Mouse (Mus musculus) gastrocnemius, adult 18-20 months (tissue): Measurements from ENCODE around the gene Hba-a2. TPM values are rescaled to one million over a fixed set of nuclear protein-coding genes. Genes with fewer than 3 reads are reported as not detected.
A peak's percentile ranks its signal among the peaks of the same experiment; 100 is the strongest.

Source experiments
- DNase-seq: peaks from one replicate; pipeline ENCODE4 v3.0.0; 2021; ENCODE audit warnings: low spot score
- total RNA-seq, 2 experiments: library from RNA; stranded (reverse); gene quantifications; 2 replicates each; pipeline ENCODE4 v1.2.3; 2021

The Hba-a2 gene
- total RNA-seq, 2 experiments from 2014 or later: 266 to 304 TPM

DNA sequence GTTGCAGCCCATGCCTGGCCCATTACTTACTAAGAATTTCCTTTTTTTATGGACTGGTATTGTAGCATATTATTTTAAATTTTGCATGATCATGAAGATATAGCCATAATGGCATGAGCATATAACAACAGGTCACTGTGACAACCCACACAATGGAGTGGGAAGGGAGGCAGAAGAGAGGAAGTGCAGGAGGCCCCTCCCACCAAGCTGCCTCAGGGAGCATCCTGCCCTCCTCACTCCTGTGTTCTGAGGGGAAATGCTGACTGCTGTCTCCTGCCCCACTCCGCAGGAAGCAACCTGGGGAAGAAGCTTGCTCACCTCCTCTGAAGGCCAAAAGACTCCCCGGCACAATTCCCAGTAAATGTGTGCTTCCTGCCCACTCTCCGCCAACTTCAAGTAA, 13.6 kb downstream of the Hba-a2 start:
- DNase-seq: no peak

DNA sequence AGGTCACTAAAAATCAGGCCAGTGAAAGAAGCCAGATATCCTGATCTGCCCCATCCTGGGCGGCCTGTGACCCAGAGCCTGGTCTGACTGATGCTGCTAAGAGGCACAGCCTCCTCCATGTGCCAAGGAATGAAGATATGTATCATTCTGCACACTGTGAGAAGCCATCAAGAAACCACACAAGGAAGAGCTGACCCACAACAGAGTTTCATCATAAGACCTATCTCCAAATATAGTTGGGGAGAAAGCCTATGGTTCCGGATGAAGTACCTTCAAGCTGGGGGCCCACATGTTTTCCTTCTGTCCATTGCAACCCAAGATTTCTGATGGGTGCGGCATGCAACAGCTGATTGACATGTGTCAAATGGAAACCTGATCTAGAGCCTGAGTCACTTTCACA, 19.7 kb downstream of the Hba-a2 start:
- no peak for DNase-seq

DNA sequence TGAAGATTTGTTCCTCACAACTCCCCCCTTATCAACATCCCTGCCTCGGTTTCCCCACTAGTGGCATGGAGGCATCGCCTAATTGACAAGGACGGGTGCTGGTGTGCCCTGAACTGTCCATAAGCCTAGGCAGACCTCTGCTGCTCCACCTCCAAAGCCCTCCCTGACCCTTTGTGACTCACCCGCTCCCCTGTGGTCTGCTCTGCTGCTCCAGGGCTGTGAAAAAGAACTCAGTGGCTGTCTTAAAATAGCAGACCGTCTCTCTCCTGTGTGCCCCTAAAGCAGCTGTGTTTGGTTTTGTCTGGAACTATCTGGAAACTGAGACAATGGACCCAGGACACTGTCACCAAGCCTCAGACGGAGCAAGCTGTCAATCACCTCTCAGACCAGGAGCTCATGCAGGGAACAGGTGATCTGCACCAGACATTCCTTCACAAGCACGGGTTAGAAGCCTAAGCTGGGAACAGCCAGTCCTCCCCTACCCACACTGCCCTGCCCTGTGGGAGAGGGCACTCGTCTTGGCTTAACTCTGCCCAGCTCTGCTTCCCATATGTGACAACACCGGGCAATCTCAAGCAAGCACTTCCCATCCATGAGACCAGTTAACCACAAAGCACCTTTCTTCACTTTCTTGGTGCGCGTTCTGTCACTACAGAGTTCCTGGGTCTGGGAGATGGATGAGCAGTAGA, 24.4 kb downstream of the Hba-a2 start:
- no peak for DNase-seq

DNA sequence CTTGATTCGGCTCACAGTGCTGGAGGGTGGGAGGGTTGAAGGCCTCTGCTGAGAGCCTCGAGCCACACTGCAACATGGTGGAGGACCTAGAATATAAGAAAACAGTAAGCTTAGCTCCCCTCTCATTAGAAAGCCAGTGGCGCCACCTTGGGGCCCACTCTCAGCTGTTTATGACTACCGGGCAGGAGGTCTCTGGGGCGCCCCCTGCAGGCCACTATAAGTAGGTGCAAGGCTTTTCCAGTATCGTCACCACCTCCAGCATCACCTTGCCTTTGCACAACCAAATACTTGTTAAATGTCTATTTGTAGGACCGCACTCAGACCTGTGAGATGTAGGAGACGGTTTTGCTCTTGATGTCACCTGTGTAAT, 24.9 kb downstream of the Hba-a2 start:
- peak; percentile 45 for DNase-seq

DNA sequence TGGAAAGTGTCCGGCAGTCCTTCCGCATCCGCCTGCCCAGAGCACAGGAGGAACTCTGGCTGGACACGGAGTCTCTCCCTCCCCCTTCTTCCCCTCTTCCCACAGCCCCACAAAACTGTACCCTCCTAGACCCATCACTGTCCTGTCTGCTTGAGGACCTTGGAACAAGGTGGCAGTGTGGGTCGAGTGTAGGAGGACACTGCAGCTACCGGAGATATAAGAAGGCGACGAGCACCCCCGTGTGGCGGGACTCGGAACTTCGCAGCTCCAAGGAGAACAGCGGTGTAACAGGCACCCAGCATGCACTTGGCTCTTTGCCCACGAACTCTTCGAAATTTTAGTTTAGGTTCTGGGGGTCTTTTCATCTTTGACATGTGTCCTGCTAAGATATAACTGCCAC, 28.3 kb downstream of the Hba-a2 start:
- DNase-seq: peak; percentile 86

DNA sequence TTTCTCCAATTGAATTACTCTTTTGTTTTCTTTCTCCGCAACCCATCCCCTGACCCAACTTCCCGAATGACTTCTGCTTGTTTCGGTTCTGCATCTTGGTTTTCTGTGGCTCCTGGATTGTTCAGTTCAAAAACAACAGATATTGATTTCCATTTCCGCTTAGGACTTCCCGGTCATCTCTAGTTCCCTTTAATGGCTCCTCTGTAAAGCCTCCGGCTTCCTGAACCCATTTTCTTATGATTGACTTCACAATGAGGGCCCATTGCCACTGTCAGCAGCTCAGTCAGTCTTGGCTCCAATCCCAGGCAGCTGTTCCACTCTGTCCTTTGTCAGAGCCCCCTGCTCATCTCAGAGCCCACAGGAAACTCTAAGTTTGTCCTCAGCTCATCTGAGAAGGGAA, 34.8 kb downstream of the Hba-a2 start:
- no peak for DNase-seq

DNA sequence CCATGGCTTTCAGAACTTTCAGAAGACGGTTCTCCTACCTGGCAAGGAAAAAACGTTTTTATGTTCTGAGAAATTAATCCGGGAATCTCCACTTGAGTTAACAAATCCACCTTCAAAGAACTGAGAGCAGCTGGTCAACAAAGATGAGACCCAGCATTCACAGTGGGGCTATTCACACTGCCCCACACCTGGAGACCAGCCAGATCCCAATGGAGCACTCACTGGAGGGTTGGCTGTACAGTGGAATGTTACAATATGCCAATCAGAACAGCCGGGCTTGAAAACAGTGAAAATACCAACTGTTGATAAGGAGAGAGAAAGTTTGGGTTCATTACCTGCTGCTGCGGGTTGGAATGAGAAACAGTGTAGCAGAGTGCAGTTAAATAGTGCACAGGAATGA, 35.6 kb downstream of the Hba-a2 start:
- DNase-seq: no peak

DNA sequence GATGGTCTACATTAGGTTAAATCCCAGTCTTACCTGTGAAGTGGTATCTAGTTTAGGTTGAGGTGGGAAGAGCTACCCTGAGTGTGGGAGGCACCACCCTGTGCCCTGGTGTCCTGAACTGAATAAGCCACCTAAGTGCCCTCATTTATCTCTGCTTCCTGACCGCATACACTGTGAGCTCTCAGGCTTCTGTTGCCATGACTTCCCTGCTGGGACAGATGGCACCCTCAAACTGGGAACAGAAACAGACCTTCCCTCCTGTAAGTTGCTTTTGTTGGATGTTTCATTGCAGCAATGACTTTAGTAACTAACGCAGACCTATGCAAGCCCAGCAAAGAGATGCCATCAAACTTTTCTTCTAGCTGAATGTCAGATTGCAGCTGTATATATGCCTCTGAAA, 36.9 kb downstream of the Hba-a2 start:
- no peak for DNase-seq

DNA sequence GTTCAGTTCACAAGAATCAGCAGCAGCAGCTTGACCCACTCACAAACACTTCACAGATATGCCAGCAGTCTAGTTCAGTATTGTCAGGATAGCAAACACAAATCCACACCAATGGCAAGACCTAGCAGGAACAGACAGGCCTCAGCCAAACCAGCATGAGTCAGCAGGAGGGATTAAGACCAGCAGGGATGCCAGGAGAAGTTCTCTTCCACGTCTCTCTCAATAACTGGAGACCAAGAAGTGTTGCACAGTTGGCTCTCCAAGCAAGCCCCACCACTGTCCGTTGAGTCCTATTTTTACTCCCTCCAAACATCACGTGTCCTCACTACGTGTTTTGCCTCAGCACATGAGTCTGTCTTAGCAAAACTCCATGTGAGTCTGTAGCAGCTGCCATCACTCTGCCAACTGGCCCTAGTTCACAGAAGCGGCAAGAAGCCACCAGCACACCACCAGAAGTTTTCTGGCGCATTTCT, 40.2 kb downstream of the Hba-a2 start:
- DNase-seq: no peak

DNA sequence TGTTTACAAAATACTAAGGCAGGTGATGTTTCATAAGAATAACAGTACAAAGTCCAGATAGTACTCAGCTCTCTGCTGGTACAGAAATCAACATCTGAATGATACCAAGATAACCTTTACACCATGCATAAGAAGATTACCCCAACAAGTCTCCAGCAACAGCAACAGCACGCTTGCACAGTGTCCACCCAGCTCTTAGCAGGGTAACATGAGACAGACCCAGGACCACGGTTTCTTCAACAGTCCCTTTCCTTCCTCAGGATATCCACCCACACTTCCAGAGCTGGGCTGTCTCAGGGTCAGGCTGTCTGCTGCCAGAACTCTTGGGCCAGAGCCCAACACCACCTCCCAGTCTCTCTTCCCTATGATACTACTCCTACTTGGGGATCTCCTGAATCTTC, 42.8 kb downstream of the Hba-a2 start:
- no peak for DNase-seq

DNA sequence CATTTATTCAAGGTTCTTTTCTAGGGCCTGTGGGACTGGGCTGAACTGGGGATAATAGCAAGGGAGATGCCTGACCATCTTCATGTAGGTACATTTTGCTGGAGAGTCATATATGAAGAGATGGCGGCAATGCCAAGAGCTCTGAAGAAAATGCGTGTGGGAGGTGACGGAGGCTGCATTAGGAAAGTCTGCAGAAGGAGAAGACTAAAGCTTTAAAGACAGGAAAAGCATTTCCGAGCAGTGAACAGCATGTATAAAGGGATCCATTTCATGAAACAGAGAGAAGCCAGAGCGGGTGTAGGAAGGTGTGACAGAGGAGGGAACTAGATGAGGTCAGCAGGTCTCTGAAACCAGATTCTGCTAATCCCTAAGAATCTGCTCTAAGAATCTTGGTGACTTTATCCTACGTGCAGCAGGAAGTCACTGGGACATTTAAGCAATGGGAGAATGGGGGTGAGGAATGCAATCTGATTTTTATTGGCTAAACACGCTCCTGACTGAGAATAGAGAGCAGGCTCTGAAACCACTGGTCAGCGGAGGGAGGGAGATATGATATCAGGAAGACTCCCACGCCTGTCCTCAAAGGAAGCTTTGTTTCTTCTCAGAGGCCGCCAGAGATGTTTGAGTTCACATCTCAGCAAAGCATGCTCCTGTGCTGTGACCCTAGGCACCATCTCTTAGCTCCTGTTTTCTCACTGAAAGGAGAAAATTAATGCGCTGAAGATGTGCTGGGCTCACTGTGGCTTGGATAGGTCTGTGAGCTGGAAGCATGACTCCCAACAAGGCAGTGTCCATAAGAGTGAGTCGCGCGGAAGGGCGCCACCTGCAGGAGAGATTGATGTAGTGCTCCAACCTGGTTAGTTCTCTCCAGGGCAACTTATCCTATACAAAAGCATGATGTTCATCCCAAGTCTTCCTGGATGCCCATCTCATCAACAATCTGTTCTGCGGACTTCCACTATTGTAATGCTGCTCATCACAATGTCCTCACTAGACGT, 44.5 kb downstream of the Hba-a2 start:
- DNase-seq: no peak

DNA sequence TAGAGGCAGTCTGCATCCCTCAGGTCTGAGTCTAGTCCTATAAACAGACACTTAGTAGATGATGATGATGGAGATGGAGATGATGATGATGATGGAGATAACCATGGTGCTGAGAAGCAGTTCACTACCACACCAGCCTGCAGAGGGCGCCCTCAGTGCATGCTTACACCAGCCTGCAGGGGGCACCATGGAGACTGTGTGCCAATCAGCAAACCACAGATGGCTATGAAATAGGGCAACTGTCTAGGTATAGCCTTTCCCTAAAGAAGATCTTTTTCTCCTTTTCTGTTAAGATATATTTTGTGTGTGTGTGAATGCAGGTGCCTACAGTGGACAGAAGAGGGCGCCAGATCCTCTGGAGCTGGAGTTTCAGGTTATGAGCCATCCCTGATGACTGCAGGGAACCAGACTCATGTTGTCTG, 46.5 kb downstream of the Hba-a2 start:
- DNase-seq: no peak

DNA sequence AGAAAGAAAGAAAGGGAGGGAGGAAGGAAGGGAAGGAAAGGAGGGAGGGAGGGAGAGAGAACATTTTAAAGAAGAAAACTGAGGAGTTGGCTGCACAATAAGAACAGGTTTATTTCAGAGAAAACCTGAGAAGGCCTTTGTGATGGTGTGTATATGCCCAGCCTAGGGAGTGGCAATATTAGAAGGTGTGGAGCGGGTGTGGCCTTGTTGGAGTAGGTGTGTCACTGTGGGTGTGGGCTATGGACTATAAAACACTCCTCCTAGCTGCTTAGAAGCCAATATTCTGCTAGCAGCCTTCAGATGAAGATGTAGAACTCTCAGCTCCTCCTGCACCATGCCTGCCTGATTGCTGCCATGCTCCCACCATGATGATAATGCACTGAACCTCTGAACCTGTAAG, 47.1 kb downstream of the Hba-a2 start:
- no peak for DNase-seq

DNA sequence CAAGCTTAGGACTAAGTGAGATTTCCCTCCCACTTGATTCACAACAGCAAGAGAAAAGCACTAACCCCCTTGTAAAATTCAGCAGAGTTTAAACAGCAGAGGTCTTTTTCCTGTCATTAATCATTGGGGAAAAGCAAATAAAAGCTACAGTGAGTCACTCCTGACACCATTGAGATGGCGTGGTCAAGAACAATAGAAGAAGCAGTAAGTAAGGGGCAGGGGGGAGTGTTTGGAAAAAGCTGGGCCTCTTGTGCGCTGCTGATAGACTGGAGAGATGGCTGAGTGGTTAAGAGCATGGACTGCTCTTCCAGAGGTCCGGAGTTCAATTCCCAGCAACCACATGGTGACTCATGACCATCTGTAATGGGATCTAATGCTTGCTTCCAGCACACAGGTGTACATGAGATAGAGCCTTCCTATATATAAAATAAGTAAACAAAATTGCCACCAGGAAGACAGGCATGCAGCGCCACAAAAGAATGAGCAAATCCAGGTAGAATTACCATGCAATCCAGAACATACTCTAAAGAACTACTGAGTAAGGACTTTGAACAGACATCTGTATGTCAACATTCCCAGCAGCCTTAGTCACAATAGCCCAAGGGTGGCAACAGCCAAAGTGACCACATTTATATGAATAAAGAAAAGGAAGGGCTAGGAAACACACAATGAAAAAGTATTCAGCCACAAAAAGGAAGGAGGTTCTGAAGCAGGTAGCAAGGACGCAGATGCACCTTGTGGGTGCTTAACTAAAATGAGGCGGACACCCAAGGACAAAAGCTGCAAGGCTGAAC, 49.4 kb downstream of the Hba-a2 start:
- no peak for DNase-seq

Other genes with a start within 250 kb of the Hba-a2 start
- not detected for gene Il9r, start 96.2 kb upstream of the Hba-a2 start, total RNA-seq
- 10 to 100 TPM in 1 of 2 experiments, 1 to 10 TPM in 1; 9.3 to 12.1 TPM for gene Snrnp25, start 91.1 kb upstream of the Hba-a2 start, total RNA-seq
- 10 to 100 TPM; 17.8 to 17.9 TPM for gene Rhbdf1, start 74.2 kb upstream of the Hba-a2 start, total RNA-seq
- 1 to 10 TPM; 4.1 to 4.4 TPM for gene Mpg, start 70.0 kb upstream of the Hba-a2 start, total RNA-seq
- 10 to 100 TPM; 20.1 to 27.4 TPM for gene Nprl3, start 28.8 kb upstream of the Hba-a2 start, total RNA-seq
- not detected for gene Hba-x, start 20.1 kb upstream of the Hba-a2 start, total RNA-seq
- 100 to 1,000 TPM; 316 to 399 TPM for gene Hba-a1, start 13.0 kb upstream of the Hba-a2 start, total RNA-seq
- not detected for gene Hbq1b, start 9.5 kb upstream of the Hba-a2 start, total RNA-seq
- not detected for gene Hbq1a, start 3.6 kb downstream of the Hba-a2 start, total RNA-seq
- gene Sh3pxd2b, start 51.3 kb downstream of the Hba-a2 start, total RNA-seq: 1 to 10 TPM; 4.2 to 4.6 TPM
- 1 to 10 TPM; 7.2 to 7.7 TPM for gene Ubtd2, start 158.9 kb downstream of the Hba-a2 start, total RNA-seq
- gene Efcab9, start 235.6 kb downstream of the Hba-a2 start, total RNA-seq: 1 to 10 TPM; 1.8 to 2.6 TPM
- 1 to 10 TPM; 2.2 to 4.4 TPM for gene Stk10, start 236.8 kb downstream of the Hba-a2 start, total RNA-seq